Mouse (Mus musculus) adrenal gland, postnatal 14 days (tissue): ENCODE measurements around the gene Srsf10. TPM values are rescaled to one million over a fixed set of nuclear protein-coding genes. Genes with fewer than 3 reads are reported as not detected.

Source experiments
- DNase-seq: peaks from one replicate; pipeline ENCODE4 v3.0.0; 2021; ENCODE audit warnings: mixed read lengths
- total RNA-seq: library from RNA; stranded (reverse); gene quantifications from 2 replicates; pipeline ENCODE4 v1.2.3, GENCODE M21; 2021

Gene Srsf10
- total RNA-seq, 1 experiment from 2014 or later = 119 TPM

GRCm38 (mm10) chr4:135854630-135855029 lies 917 bp upstream of the Srsf10 start:
- no peak for DNase-seq

- peak; percentile 42 for DNase-seq
Observed at GRCm38 (mm10) chr4:135855080-135855479, 467 bp upstream of the Srsf10 start.

- DNase-seq = peak; percentile 85
Observed at GRCm38 (mm10) chr4:135856223-135857091, 910 bp downstream of the Srsf10 start.

- DNase-seq = no peak
Observed at GRCm38 (mm10) chr4:135857597-135858186, 2.1 kb downstream of the Srsf10 start.

- no peak for DNase-seq
Observed at GRCm38 (mm10) chr4:135868996-135869395, 13.4 kb downstream of the Srsf10 start.

- DNase-seq = no peak
Observed at GRCm38 (mm10) chr4:135870227-135871023, 14.9 kb downstream of the Srsf10 start.

GRCm38 (mm10) chr4:135872015-135872414 lies 16.5 kb downstream of the Srsf10 start:
- no peak for DNase-seq

- no peak for DNase-seq
Observed at GRCm38 (mm10) chr4:135872589-135873391, 17.2 kb downstream of the Srsf10 start.

- peak; percentile 96 for DNase-seq
Observed at GRCm38 (mm10) chr4:135873526-135874202, 18.1 kb downstream of the Srsf10 start, which contains the start of gene Pnrc2. Gene Pnrc2, minus strand, starts transcription at chr4:135873850.

GRCm38 (mm10) chr4:135874564-135875535 lies 19.3 kb downstream of the Srsf10 start:
- no peak for DNase-seq

GRCm38 (mm10) chr4:135875546-135875945 lies 20.0 kb downstream of the Srsf10 start:
- no peak for DNase-seq

GRCm38 (mm10) chr4:135875991-135876582 lies 20.5 kb downstream of the Srsf10 start:
- DNase-seq = peak; percentile 78

GRCm38 (mm10) chr4:135876583-135877020 lies 21.1 kb downstream of the Srsf10 start:
- peak; percentile 83 for DNase-seq

- peak; percentile 43 for DNase-seq
Observed at GRCm38 (mm10) chr4:135877742-135878141, 22.2 kb downstream of the Srsf10 start.

- no peak for DNase-seq
Observed at GRCm38 (mm10) chr4:135879021-135879420, 23.5 kb downstream of the Srsf10 start.

GRCm38 (mm10) chr4:135880018-135880417 lies 24.5 kb downstream of the Srsf10 start:
- no peak for DNase-seq

- no peak for DNase-seq
Observed at GRCm38 (mm10) chr4:135880576-135880975, 25.0 kb downstream of the Srsf10 start.

GRCm38 (mm10) chr4:135882023-135882422 lies 26.5 kb downstream of the Srsf10 start:
- DNase-seq = no peak

GRCm38 (mm10) chr4:135883401-135883851 lies 27.9 kb downstream of the Srsf10 start:
- peak; percentile 71 for DNase-seq
